Mouse (Mus musculus): ENCODE results near the gene Sel1l.

DNA sequence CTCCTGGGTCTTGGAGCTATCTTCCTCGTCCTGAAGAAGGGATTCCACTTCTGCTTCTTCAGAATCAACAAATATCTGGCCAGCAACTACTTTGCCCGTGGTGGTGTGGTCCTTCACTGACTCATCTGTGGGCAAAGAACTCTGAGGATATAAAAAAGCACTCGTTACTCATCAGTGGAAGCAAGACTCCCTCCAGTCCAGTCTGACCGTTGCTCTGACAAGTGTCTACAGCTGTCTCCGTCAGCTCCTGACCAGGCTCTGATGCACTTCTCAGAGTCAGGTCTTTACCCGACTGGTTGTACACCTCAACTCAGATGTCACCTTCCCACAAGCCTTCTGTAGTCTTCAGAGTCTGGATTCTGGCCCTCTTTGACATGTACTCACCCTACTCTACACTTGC lies 7.2 kb downstream of the Sel1l start:
- TF ChIP-seq POLR2A (IDR thresholded peaks at IDR 0.05; ENCODE audit: borderline replicate concordance, low read depth, low read length), result no peak
- no peak for TF ChIP-seq CTCF (IDR thresholded peaks at IDR 0.05; ENCODE audit: low read depth, low read length)

All from bone marrow macrophage, adult 2 months (primary cell).